Mouse (Mus musculus) kidney, embryonic 16.5 days (tissue): ENCODE data around the gene Gm6793. TPM values are rescaled to one million over a fixed set of nuclear protein-coding genes. Genes with fewer than 3 reads are reported as not detected.

Experiments
- ATAC-seq: fragments of 200-750 bp; cut with Nextera tagmentation; 2 replicates; pipeline ENCODE4 v1.8.0; 2017; ENCODE audit warnings: moderate TSS enrichment; ENCODE audit not compliant: low FRiP score, low TSS enrichment
- H3K27ac ChIP-seq: fragments of 300-500 bp; sonication (generic); 2 replicates; pipeline ENCODE4 v1.5.1; 2014; ENCODE audit warnings: low read length
- H3K27me3 ChIP-seq: fragments of 300-500 bp; sonication (generic); 2 replicates; pipeline ENCODE4 v1.6.1; 2014; ENCODE audit warnings: low read length, control low read depth, mixed read lengths; ENCODE audit not compliant: insufficient read depth
- H3K36me3 ChIP-seq: fragments of 300-500 bp; sonication (generic); 2 replicates; pipeline ENCODE4 v1.6.1; 2014; ENCODE audit warnings: low read length, control low read depth, mixed read lengths; ENCODE audit not compliant: insufficient read depth
- H3K4me1 ChIP-seq: fragments of 300-500 bp; sonication (generic); 2 replicates; pipeline ENCODE4 v1.6.1; 2014; ENCODE audit warnings: low read length, control low read depth, mixed read lengths; ENCODE audit not compliant: insufficient read depth
- H3K4me2 ChIP-seq: fragments of 300-500 bp; sonication (generic); replicated peaks from 2 replicates; pipeline ENCODE4 v1.6.1; 2014; ENCODE audit warnings: low read depth, low read length
- H3K4me3 ChIP-seq: fragments of 300-500 bp; sonication (generic); 2 replicates; pipeline ENCODE4 v1.5.1; 2014; ENCODE audit warnings: mild to moderate bottlenecking, low read length
- H3K9ac ChIP-seq: fragments of 300-500 bp; sonication (generic); replicated peaks from 2 replicates; pipeline ENCODE4 v1.6.1; 2014; ENCODE audit warnings: low read length
- H3K9me3 ChIP-seq: fragments of 300-500 bp; sonication (generic); 2 replicates; pipeline ENCODE4 v1.6.1; 2016; ENCODE audit warnings: low read length, control low read depth
- WGBS: fragments of 180-500 bp; shearing (Covaris S2); extraction: QIAGEN DNeasy Blood & Tissue Kit; methylation state at CpG from one replicate; pipeline ENCODE4 v1.1.7; 2014; 5-methylcytosine and 5-hydroxymethylcytosine counted together
- polyA plus RNA-seq: library from polyadenylated mRNA; unstranded; fragments of >200 nt; fragmentation: Nextera tagmentation; extraction: Ambion mirVana; gene quantifications from 2 replicates; pipeline ENCODE4 v1.2.1, GENCODE M21; 2015

Gene Gm6793
- polyA plus RNA-seq, 1 experiment from 2014 or later, result 0.75 TPM

DNA sequence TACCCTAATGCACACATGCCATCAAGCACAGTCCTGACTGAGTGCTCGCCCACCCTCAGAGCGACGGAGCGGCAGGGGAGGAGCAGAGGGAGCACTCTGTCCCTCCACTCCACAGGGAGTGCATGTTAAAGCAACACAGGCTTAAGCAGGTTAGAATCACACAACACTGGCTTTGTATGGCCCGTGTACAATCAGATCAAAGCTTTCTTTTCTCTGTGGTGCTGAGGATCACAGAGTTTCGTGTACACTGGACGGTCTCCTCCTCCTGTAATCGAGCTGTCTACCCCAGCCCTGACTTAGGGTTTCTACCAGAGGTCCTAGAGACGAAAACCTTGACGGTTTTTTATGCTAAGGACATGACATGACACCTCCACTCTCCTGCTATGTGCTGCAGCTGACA is 46.3 kb downstream of the Gm6793 start:
- Histone ChIP-seq H3K4me3 (no peak overlapping the region), H3K9me3 (no peaks in the 10 kb centered on the region), H3K4me2 (no peak overlapping the region), H3K36me3 (peaks cover 5% of the 10 kb centered on the region; the same call in 1 of the 2 replicates), H3K4me1 (no peaks in the 10 kb centered on the region), H3K9ac (no peak overlapping the region), H3K27me3 (no peaks in the 10 kb centered on the region), H3K27ac (no peak overlapping the region)
- 83% methylated on average over 10 of the region's 10 CpGs for WGBS
- ATAC-seq, result no peak

DNA sequence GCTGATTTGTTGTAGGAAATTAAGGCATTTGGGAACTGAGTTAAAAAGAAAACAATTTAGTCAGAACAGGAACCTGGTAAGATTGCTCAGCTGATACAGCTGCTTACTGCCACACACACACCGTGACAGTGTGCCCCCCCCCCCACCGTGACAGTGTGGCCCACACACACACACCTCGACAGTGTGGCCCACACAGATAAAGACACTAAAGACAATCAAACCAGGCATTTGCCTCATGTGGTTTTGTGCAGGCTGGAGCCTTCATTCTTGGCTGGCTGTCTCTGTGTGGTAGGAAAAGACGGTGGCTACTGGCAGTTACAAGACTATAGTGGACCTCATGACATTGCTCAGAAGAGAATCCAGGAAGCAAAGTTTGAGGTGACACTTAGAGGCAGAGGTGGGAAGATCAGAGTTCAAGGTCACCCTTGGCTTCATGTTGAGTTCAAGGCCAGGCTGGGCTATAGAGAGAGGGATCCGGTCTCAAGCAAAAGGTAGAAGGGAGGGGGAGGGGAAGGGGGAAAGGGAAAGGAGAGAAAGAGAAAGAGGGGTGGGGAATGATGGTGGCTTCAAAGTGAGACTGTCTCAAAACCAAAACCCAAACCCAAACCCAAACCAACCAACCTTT is 47.5 kb downstream of the Gm6793 start:
- no peaks in the 10 kb centered on the region for H3K36me3 ChIP-seq
- no peaks in the 10 kb centered on the region for H3K4me1 ChIP-seq
- no peak overlapping the region for H3K27ac ChIP-seq
- no peak for ATAC-seq
- H3K27me3 ChIP-seq, result no peaks in the 10 kb centered on the region
- no peaks in the 10 kb centered on the region for H3K9me3 ChIP-seq
- H3K4me2 ChIP-seq, result no peak overlapping the region
- H3K4me3 ChIP-seq, result no peak overlapping the region
- 83% methylated on average over 5 of the region's 5 CpGs for WGBS
- H3K9ac ChIP-seq, result no peak overlapping the region

DNA sequence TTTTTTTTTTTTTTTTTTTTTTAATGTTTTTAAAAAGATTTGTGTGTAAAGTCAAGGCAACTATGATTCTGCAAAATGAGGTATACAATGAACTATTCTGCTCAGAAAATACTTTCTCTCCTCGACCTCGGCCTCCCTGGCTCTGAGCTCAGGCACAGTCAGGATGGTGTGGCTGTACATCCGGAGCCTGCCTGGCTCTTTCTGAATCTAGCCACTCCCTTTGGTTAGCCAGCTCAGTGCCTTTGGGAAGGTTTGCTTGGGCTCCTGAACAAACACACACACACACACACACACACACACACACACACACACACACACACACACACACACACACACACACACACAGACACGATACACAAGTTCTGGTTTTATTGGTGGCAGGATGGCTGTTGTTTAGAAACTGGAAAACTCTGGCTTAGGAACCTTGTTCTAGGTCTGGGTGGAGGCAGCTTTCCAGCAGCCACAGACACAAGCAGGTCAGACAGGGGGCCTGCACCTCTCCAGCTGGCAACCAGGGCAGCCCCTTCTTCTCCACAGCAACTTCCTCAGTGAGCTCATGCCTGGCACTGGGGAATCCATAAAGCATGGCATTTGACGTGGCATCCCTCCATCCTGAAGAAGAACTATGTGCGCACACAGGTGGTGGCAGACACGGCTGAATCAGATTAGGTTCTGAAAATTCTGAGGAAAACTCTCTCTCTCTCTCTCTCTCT is 49.8 kb downstream of the Gm6793 start:
- ATAC-seq, result no peak
- no peak overlapping the region for H3K4me2 ChIP-seq
- no peak overlapping the region for H3K9ac ChIP-seq
- no peak overlapping the region for H3K27ac ChIP-seq
- no peaks in the 10 kb centered on the region for H3K27me3 ChIP-seq
- H3K9me3 ChIP-seq, result no peaks in the 10 kb centered on the region
- H3K4me3 ChIP-seq, result no peak overlapping the region
- H3K4me1 ChIP-seq, result no peaks in the 10 kb centered on the region
- WGBS, result 74% methylated on average over 7 of the region's 7 CpGs
- H3K36me3 ChIP-seq, result no peaks in the 10 kb centered on the region

DNA sequence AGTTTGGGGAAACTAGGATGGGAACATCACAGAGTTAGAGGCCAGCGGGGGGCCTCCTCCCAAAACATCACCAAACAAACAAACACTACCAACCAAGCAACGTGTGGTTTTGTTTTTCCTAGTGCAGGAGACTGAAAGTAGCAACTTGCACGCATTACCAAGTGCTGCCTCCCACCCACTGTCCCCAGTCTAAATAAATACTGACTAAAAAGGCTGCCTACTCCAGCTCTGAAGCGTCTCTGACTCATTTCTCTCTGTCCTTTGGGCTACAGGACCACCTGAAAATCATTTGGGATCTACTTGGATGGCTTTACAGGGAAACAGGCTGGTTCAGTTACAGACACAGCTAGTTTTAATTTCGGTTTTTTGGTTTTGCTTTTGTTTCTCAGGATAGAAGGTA is 50.5 kb downstream of the Gm6793 start:
- Histone ChIP-seq H3K9ac (no peak overlapping the region), H3K4me3 (no peak overlapping the region), H3K4me2 (no peak overlapping the region), H3K27ac (no peak overlapping the region), H3K27me3 (no peaks in the 10 kb centered on the region), H3K36me3 (no peaks in the 10 kb centered on the region), H3K4me1 (no peaks in the 10 kb centered on the region), H3K9me3 (no peaks in the 10 kb centered on the region)
- no peak for ATAC-seq
- 52% methylated on average over 5 of the region's 5 CpGs for WGBS

DNA sequence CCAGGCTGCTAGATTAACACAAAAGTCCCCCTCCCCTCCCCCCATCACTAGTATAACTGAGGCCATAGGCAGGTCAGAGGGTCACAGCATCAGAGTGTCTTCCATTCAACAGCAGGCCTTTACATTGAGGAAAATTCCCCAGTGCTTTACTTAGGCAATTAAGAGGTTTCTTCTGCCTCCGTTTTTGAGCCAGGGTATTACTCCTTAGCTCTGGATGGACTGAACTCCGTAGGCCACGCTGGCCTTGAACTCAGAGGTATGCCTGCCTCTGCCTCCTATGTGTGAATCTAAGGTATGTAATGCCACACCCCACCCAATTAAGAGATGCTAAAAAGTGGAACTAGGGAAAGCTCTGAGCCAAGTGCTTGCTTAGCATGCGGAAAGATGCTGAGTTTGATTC is 51.3 kb downstream of the Gm6793 start:
- 87% methylated on average over 4 of the region's 4 CpGs for WGBS
- H3K9me3 ChIP-seq, result no peaks in the 10 kb centered on the region
- no peak overlapping the region for H3K27ac ChIP-seq
- no peak for ATAC-seq
- no peaks in the 10 kb centered on the region for H3K4me1 ChIP-seq
- H3K27me3 ChIP-seq, result no peaks in the 10 kb centered on the region
- H3K36me3 ChIP-seq, result no peaks in the 10 kb centered on the region; the same call in 1 of the 2 replicates
- H3K9ac ChIP-seq, result no peak overlapping the region
- H3K4me3 ChIP-seq, result no peak overlapping the region
- H3K4me2 ChIP-seq, result no peak overlapping the region

Other genes with a start within 250 kb of the Gm6793 start
- 220 and 232 TPM in 2 replicates for gene Cfdp1, start 160.7 kb downstream of the Gm6793 start, polyA plus RNA-seq
- 10.6 and 13.7 TPM in 2 replicates for gene Tmem170, start 138.3 kb downstream of the Gm6793 start, polyA plus RNA-seq
- gene Chst5, start 104.6 kb downstream of the Gm6793 start, polyA plus RNA-seq, result 1.3 and 1.9 TPM in 2 replicates
- gene Tmem231, start 81.2 kb downstream of the Gm6793 start, polyA plus RNA-seq, result 20.7 and 24.6 TPM in 2 replicates
- 197 and 202 TPM in 2 replicates for gene Gabarapl2, start 74.3 kb downstream of the Gm6793 start, polyA plus RNA-seq
- gene Adat1, start 22.7 kb downstream of the Gm6793 start, polyA plus RNA-seq, result 11.7 and 12.0 TPM in 2 replicates
- 213 and 217 TPM in 2 replicates for gene Kars, start 3.7 kb downstream of the Gm6793 start, polyA plus RNA-seq
- gene Terf2ip, start 3.6 kb downstream of the Gm6793 start, polyA plus RNA-seq, result 26.8 and 27.9 TPM in 2 replicates